Mouse (Mus musculus): ENCODE results near the gene Pmis2. TPM values are rescaled to one million over a fixed set of nuclear protein-coding genes. Genes with fewer than 3 reads are reported as not detected.

The Pmis2 gene
- polyA plus RNA-seq, 1 experiment from 2014 or later = not detected

- H3K36me3 ChIP-seq = peaks cover 37% of the 10 kb centered on the region
- H3K9me3 ChIP-seq (replicated peaks) = no peaks in the 10 kb centered on the region
- H3K4me3 ChIP-seq = peak within 1 kb of the TSS; percentile 91
- WGBS = 3% methylated on average over 44 of the region's 44 CpGs
- DNase-seq (ENCODE audit: low spot score) = peak; percentile 88
- H3K4me1 ChIP-seq = peaks cover 12% of the 10 kb centered on the region
- H3K27me3 ChIP-seq (ENCODE audit: low read depth, poor library complexity, severe bottlenecking) = no peaks in the 10 kb centered on the region
- H3K27ac ChIP-seq (replicated peaks) = peak within 1 kb of the TSS; percentile 86
Measured at GRCm38 (mm10) chr7:30625530-30626384, 45.6 kb downstream of the Pmis2 start, which contains the start of gene Cox6b1. Gene Cox6b1, minus strand, starts transcription at chr7:30626151.

Other genes with a start within 250 kb of the Pmis2 start
- gene Nfkbid, start 249.9 kb downstream of the Pmis2 start, polyA plus RNA-seq (2016; fragmentation: Nextera tagmentation; extraction: Ambion mirVana) = 1.4 and 1.5 TPM in 2 replicates
- gene Aplp1, start 226.1 kb downstream of the Pmis2 start, polyA plus RNA-seq (2016; fragmentation: Nextera tagmentation; extraction: Ambion mirVana) = 69.6 and 124 TPM in 2 replicates
- gene Kirrel2, start 213.9 kb downstream of the Pmis2 start, polyA plus RNA-seq (2016; fragmentation: Nextera tagmentation; extraction: Ambion mirVana) = 1.7 and 1.9 TPM in 2 replicates
- gene Nphs1, start 213.3 kb downstream of the Pmis2 start, polyA plus RNA-seq (2016; fragmentation: Nextera tagmentation; extraction: Ambion mirVana) = 0.16 and 0.23 TPM in 2 replicates
- not detected in 2 replicates for gene Prodh2, start 178.0 kb downstream of the Pmis2 start, polyA plus RNA-seq (2016; fragmentation: Nextera tagmentation; extraction: Ambion mirVana)
- gene Arhgap33, start 136.5 kb downstream of the Pmis2 start, polyA plus RNA-seq (2016; fragmentation: Nextera tagmentation; extraction: Ambion mirVana) = 36.6 and 62.0 TPM in 2 replicates
- 6.1 and 6.2 TPM in 2 replicates for gene Hspb6, start 119.4 kb downstream of the Pmis2 start, polyA plus RNA-seq (2016; fragmentation: Nextera tagmentation; extraction: Ambion mirVana)
- gene Proser3, start 119.3 kb downstream of the Pmis2 start, polyA plus RNA-seq (2016; fragmentation: Nextera tagmentation; extraction: Ambion mirVana) = 13.4 and 17.1 TPM in 2 replicates
- 45.9 and 46.7 TPM in 2 replicates for gene Lin37, start 111.8 kb downstream of the Pmis2 start, polyA plus RNA-seq (2016; fragmentation: Nextera tagmentation; extraction: Ambion mirVana)
- 93.2 and 99.5 TPM in 2 replicates for gene U2af1l4, start 108.3 kb downstream of the Pmis2 start, polyA plus RNA-seq (2016; fragmentation: Nextera tagmentation; extraction: Ambion mirVana)
- 17.0 and 19.6 TPM in 2 replicates for gene Gm49396, start 108.3 kb downstream of the Pmis2 start, polyA plus RNA-seq (2016; fragmentation: Nextera tagmentation; extraction: Ambion mirVana)
- 131 and 133 TPM in 2 replicates for gene Psenen, start 108.0 kb downstream of the Pmis2 start, polyA plus RNA-seq (2016; fragmentation: Nextera tagmentation; extraction: Ambion mirVana)
- 4.4 and 7.2 TPM in 2 replicates for gene Igflr1, start 106.2 kb downstream of the Pmis2 start, polyA plus RNA-seq (2016; fragmentation: Nextera tagmentation; extraction: Ambion mirVana)
- gene Kmt2b, start 82.9 kb downstream of the Pmis2 start, polyA plus RNA-seq (2016; fragmentation: Nextera tagmentation; extraction: Ambion mirVana) = 7.4 and 10.6 TPM in 2 replicates
- 0.26 and 0.61 TPM in 2 replicates for gene Zbtb32, start 72.7 kb downstream of the Pmis2 start, polyA plus RNA-seq (2016; fragmentation: Nextera tagmentation; extraction: Ambion mirVana)
- gene Upk1a, start 58.8 kb downstream of the Pmis2 start, polyA plus RNA-seq (2016; fragmentation: Nextera tagmentation; extraction: Ambion mirVana) = 0.44 and 0.79 TPM in 2 replicates
- 779 and 792 TPM in 2 replicates for gene Cox6b1, start 45.5 kb downstream of the Pmis2 start, polyA plus RNA-seq (2016; fragmentation: Nextera tagmentation; extraction: Ambion mirVana)
- gene Etv2, start 35.8 kb downstream of the Pmis2 start, polyA plus RNA-seq (2016; fragmentation: Nextera tagmentation; extraction: Ambion mirVana) = not detected in 2 replicates
- 140 and 145 TPM in 2 replicates for gene Rbm42, start 21.3 kb downstream of the Pmis2 start, polyA plus RNA-seq (2016; fragmentation: Nextera tagmentation; extraction: Ambion mirVana)
- gene Haus5, start 6.6 kb downstream of the Pmis2 start, polyA plus RNA-seq (2016; fragmentation: Nextera tagmentation; extraction: Ambion mirVana) = 79.8 and 84.0 TPM in 2 replicates
- not detected in 2 replicates for gene 2200002J24Rik, start 27.3 kb upstream of the Pmis2 start, polyA plus RNA-seq (2016; fragmentation: Nextera tagmentation; extraction: Ambion mirVana)
- gene Atp4a, start 40.6 kb upstream of the Pmis2 start, polyA plus RNA-seq (2016; fragmentation: Nextera tagmentation; extraction: Ambion mirVana) = 0.89 and 1.1 TPM in 2 replicates
- 155 and 164 TPM in 2 replicates for gene Tmem147, start 57.9 kb upstream of the Pmis2 start, polyA plus RNA-seq (2016; fragmentation: Nextera tagmentation; extraction: Ambion mirVana)
- 0.33 and 0.40 TPM in 2 replicates for gene Gapdhs, start 72.1 kb upstream of the Pmis2 start, polyA plus RNA-seq (2016; fragmentation: Nextera tagmentation; extraction: Ambion mirVana)
- gene Sbsn, start 79.9 kb upstream of the Pmis2 start, polyA plus RNA-seq (2016; fragmentation: Nextera tagmentation; extraction: Ambion mirVana) = 0.51 and 0.65 TPM in 2 replicates
- not detected in 2 replicates for gene Dmkn, start 92.2 kb upstream of the Pmis2 start, polyA plus RNA-seq (2016; fragmentation: Nextera tagmentation; extraction: Ambion mirVana)
- gene Krtdap, start 116.3 kb upstream of the Pmis2 start, polyA plus RNA-seq (2016; fragmentation: Nextera tagmentation; extraction: Ambion mirVana) = not detected in 2 replicates
- not detected in 2 replicates for gene Ffar2, start 152.2 kb upstream of the Pmis2 start, polyA plus RNA-seq (2016; fragmentation: Nextera tagmentation; extraction: Ambion mirVana)
- gene Ffar3, start 184.6 kb upstream of the Pmis2 start, polyA plus RNA-seq (2016; fragmentation: Nextera tagmentation; extraction: Ambion mirVana) = not detected in 2 replicates
- not detected in 2 replicates for gene Ffar1, start 190.0 kb upstream of the Pmis2 start, polyA plus RNA-seq (2016; fragmentation: Nextera tagmentation; extraction: Ambion mirVana)
- 0.02 TPM in 1 of 2 replicates, not detected in the other for gene Cd22, start 208.7 kb upstream of the Pmis2 start, polyA plus RNA-seq (2016; fragmentation: Nextera tagmentation; extraction: Ambion mirVana)
- gene Mag, start 243.3 kb upstream of the Pmis2 start, polyA plus RNA-seq (2016; fragmentation: Nextera tagmentation; extraction: Ambion mirVana) = 0.22 and 0.52 TPM in 2 replicates